Mouse (Mus musculus): Measurements from ENCODE around the gene Tnpo2. TPM values are rescaled to one million over a fixed set of nuclear protein-coding genes. Genes with fewer than 3 reads are reported as not detected.

The Tnpo2 gene
- polyA plus RNA-seq (2012; rRNA removed), result 23.4 and 27.0 TPM in 2 replicates

DNA sequence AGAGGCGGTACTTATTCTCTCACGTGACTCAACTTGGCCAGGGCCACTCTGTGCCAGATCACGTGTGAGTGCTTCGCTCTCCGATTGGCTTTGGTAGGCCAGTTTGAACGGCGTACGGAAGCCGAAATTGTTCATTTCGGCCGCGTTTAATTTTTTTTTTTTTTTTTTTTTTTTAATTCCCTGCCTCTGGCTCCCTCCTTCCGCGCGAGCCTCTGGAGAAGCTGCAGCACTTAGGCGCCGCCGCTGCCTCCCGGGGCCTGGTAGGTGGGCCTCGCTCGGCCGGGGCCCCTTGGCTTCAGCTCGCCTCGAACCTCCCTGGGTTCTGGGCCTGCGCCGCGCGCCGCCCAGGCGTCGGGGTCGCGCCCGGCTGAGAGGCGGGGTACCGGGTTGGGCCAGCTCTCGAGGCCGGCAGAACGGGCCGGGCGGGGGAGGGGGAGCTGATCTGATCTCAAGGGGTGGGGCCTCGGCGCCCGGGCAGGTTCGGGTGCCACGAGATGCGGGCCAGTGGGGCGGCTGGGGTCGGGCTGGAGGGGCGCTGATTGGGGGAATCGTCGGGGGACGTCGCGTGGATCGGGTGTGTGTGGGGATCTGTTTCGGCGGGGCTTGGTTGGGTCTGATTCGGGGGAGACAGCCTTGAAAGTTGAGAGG, at the start of gene Tnpo2:
Tnpo2 (plus strand) TSS at position 198 of the 648 bp plus-strand sequence.

DNA sequence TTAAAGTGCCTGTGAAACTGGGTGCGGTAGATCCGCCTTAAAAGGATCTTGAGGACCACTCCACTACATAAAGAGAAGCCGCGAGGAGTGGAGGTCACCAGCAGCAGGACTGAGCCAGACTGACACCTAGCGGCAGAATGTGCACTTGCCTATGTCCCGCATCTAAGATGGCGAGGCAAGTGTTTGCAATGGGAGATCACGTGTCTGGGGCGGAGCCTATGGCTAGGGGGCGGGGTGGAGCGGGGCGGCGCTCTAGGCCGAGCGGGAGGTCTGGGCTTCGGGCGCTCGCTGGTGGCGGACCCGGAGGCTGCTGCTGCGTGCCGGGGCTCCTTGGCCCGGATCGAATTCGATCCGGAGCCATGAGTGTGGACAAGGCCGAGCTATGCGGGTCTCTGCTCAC, 46.4 kb upstream of the Tnpo2 start, which contains the start of gene Hook2:
Hook2 (plus strand) TSS at position 255 of the 400 bp plus-strand sequence.

DNA sequence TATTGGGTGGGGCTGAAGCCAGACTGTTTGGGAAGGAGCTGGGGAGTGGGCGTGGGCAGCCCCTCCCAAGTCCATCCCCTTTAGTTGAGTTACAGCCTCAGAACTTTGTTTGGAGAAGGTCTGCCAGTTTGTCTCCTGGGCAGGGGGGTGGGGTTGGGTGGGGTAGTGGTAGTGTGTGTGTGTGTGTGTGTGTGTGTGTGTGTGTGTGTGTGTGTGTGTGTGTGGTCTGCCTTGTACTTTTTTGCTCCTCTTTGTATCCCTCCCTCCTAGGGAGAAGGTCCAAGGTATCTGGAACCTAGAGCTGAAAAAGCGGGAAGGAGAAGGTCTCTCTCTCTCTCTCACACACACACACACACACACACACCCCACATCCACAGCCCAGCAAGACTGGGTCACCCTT, 22.3 kb upstream of the Tnpo2 start, which contains the start of gene Best2:
Best2 (minus strand) TSS at position 101 of the 400 bp plus-strand sequence.

DNA sequence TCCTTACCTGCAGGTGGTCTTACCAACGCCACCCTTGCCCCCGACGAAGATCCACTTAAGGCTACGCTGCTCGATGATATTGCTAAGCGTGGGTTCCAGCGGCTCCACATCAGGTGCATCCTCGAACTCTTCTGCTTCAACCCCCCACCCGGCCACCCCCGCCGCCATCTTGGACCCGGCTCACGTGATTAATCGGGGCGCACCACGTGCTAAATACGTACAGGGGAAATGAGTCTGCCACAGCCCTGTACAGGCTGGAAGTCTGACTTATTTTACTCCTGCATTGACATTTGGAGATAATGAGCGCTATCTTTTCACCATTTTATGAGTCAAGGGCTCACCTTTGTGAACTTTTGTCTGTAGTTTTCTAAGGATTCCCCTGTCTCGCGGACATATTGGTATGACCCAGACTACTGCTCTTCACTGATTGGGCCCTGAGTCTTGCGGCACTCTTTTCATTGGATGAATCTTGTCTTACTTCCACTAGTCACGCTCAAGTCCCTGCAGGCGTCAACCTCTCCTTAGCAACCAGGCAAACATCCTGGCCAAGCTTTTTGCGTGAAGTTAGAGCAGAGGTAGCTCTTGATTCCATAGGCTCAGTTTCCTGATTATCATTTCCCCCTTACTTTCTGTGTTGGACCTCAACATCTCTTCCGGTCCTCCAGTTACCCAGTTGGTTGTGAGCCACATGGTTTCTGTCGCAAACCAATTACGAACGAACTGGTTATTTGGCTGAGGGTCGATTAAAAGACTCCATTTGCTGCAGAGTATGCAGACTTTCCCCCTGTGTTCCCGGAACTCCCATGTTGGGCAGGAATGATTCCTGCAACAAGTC, 11.4 kb upstream of the Tnpo2 start, which contains the start of gene Asna1:
Asna1 (minus strand) TSS at position 184 of the 835 bp plus-strand sequence.

DNA sequence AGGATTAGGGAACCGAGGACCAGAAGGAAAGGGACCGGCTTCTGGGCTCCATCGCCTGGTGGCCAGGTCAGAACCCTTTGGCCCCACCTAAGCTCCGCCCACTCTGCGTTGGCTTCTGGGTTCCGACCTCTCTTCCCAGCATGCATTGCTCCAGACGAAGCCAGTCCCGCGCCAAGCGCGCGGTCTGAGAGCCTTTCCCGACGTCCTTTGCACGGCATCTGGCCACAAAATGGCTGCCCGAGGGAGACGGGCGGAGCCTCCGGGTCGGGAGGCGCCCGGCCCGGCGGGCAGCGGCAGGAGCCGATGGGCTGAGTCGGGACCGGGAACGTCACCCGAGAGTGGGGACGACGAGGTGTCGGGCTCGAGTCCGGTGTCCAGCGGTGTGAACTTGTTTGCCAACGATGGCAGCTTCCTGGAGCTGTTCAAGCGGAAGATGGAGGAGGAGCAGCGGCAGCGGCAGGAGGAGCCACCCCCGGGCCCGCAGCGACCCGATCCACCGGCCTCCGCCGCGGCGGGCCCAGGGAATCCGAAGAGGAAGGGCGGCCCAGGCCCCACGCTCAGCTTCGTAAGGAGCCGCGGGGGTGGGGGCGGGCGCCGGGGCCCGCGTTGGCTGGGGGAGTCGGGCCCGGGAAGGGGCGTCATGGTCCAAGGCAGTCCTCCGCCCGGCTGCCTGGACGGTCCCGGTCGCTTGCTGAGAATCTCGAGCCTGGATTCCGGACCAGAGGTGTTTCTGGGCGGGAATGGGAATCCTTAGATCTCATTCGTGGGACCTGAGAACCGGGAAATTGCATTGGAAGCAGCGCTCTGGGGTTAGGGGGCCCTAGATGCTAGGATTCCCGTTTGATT, 9.8 kb upstream of the Tnpo2 start, which contains the start of gene Trir:
Trir (plus strand) TSS at position 154 of the 846 bp plus-strand sequence.

DNA sequence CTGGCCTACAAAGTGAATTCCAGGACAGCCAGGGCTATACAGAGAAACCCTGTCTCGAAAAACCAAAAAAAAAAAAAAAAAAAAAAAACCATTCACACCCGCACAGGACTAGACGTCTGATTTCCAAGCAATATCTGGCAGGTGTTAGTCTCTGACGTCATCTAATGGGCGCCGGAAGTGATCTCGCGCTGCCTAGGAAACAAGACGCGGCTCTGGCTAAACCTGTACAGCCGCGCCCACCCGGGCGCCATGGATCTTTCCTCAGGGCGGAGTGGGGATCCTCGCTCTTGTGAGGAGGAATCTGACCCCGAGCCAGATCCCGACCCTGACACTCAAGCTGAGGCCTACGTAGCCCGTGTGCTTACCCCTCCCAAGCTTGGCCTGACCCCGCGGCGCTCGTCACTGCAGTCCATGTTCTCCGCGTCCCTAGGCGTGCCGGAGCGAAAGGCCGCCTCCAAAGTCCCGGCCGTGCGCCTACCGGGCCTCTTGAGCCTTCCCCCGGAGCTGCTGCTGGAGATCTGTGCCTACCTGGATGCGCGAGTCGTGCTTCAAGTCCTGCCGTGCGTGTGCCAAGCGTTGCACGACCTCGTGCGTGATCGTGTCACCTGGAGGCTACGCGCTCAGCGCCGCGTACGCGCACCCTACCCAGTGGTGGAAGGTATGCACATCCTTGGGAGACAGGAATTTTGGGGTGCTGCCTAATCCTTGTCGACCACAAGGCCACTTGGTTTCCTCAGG, 23.3 kb downstream of the Tnpo2 start, which contains the start of gene Fbxw9:
Fbxw9 (plus strand) TSS at position 177 of the 738 bp plus-strand sequence.

DNA sequence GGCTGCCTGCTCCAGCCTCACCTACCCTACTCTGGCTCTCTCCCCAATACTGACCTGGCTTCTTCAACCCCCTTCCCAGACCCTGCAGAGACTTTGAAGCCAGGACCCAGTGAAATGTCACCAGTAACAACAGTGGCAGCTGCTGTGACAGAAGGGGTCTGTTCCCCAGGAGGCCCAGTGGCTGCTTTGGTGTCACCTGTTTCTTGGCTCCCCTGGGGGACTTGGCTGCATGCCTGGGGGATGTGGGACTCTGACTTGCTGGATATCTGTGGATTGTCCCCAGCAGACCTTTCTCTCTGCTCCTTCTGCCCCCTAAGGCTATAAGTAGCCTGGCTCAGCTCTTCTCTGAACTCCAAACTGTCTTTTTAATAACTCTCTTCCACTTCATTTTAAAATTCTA, 31.3 kb downstream of the Tnpo2 start, which contains the start of gene Gm5741:
Gm5741 (minus strand) TSS at position 1 of the 400 bp plus-strand sequence.

DNA sequence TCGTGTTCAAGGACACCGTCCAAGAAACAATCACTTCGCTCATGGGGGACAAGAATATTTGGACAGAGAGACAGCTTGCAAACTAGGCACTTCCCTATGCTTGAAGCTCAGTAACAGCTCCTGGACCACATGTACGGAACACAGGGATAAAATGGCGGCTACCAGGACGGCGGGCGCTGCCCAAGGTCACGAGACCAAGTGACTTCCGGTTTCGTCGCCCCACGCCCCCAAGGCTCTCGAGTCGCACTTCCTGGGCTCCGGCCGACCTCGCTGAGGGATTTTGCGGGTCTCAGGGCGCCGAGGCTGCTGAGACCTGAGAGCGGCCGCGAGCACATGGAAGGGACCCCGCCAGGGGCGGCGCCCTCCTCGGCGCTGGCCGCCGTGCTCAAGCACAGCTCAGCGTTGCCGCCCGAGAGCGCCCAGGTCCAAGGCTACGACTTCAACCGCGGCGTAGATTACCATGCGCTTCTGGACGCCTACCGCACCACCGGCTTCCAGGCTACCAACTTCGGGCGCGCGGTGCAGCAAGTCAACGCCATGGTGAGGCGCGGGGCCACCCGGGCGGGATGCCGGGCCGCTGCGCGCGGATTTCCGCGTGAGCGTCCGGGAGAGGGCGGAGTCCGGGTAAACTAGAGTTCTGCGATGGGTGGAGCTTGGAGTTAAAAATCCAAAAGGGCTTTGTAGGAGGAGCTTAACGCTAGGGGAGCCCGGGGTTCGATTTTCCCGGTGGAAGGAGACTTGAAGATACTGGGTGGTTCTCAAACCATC, 35.0 kb downstream of the Tnpo2 start, which contains the start of gene Dhps:
Dhps (plus strand) TSS at position 244 of the 768 bp plus-strand sequence.

DNA sequence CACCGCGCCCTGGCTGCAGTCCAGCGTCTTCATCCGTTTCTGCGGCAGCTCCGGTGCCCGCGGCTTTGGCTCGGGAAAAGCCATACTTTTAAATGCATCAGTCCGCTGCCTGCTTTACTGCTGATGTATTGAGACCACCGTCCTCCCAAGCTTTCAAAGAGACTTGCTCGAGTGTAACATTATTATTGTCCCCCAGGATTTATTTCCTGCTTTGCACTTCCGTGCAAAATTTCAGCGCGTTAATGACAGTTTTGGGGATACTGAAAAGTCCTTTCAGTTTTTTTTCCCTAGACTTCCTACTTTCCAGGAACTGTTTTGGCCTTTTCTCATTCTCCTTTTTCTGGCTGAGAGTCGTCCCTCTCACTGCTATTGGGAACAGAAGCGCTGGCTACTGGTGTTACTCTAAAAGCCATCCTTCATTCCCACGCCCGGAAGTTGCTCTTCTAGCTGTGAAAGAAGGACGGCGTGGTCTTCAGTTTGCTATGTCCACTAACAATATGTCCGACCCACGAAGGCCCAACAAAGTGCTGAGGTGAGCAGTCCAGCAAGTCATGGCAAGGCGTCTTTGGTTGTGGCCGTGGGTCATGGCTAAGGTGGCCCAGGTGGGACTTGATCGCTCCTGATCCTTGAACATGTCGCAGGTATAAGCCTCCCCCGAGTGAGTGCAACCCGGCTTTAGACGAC, 44.0 kb downstream of the Tnpo2 start, which contains the start of gene Wdr83os:
Wdr83os (plus strand) TSS at position 209 of the 684 bp plus-strand sequence.

DNA sequence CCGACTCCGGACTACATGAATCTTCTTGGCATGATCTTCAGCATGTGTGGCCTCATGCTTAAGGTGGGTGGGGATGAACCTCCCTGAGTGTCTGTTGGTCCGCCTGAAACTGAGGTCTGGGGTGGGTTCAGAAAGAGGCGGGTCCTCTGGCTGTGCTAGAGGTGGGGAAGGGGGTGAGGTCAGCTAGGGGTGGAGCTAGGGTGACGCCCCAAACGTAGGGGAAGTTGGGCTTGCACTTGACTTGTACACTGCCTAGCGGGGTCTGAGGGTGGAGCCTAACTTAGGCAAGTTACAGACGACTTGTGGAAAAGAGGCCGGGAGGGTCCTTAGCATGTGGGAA, 44.5 kb downstream of the Tnpo2 start, which contains the start of gene Wdr83:
Wdr83 (minus strand) TSS at position 91 of the 340 bp plus-strand sequence.

DNA sequence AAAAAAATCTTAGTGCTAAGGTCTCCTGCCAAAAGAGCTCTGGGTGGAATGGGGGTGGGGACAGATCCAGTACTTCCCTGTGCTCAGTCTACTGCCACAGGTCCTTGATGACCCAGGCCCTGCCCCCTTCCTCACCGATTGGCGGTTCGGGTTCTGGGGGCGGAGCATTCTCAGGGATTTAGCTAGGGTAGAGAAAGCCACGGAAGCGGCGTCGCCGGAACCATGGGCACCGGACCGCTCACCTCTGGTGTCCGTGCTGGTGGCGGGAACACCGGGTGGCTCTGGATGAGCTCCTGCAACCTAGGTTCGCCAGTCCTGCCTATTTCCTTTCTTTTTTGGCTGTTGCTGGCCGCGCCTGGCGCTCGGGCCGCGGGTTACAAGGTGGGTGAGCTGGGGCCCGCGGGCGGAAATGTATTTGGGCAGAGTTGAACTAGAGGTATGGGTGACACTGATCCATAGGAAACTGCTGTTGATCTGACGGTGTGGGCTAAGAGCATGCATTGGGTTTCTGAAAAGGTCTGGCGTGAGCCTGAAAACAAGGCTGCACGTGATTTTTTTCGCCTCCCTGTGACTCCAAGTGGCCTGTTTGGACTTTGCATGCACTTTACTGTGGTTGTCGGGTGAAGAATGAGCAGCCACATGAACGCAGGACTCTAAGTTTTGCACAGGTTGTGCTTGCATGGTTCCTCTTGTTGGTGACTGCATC, 46.5 kb downstream of the Tnpo2 start, which contains the start of gene Man2b1:
Man2b1 (plus strand) TSS at position 163 of the 706 bp plus-strand sequence.

Other genes with a start within 250 kb of the Tnpo2 start
- 1.2 and 1.3 TPM in 2 replicates for gene Nfix, start 236.6 kb upstream of the Tnpo2 start, polyA plus RNA-seq (2012; rRNA removed)
- 2.0 and 2.1 TPM in 2 replicates for gene Dand5, start 214.1 kb upstream of the Tnpo2 start, polyA plus RNA-seq (2012; rRNA removed)
- 29.9 and 31.7 TPM in 2 replicates for gene Gadd45gip1, start 205.4 kb upstream of the Tnpo2 start, polyA plus RNA-seq (2012; rRNA removed)
- gene Rad23a, start 196.2 kb upstream of the Tnpo2 start, polyA plus RNA-seq (2012; rRNA removed), result 116 and 127 TPM in 2 replicates
- 310 and 322 TPM in 2 replicates for gene Calr, start 190.0 kb upstream of the Tnpo2 start, polyA plus RNA-seq (2012; rRNA removed)
- 50.9 and 57.3 TPM in 2 replicates for gene Farsa, start 179.9 kb upstream of the Tnpo2 start, polyA plus RNA-seq (2012; rRNA removed)
- gene Syce2, start 164.8 kb upstream of the Tnpo2 start, polyA plus RNA-seq (2012; rRNA removed), result 30.4 and 31.4 TPM in 2 replicates
- gene Gcdh, start 143.0 kb upstream of the Tnpo2 start, polyA plus RNA-seq (2012; rRNA removed), result 29.5 and 35.0 TPM in 2 replicates
- gene Klf1, start 135.0 kb upstream of the Tnpo2 start, polyA plus RNA-seq (2012; rRNA removed), result 177 and 217 TPM in 2 replicates
- 8.3 and 10.6 TPM in 2 replicates for gene Dnase2a, start 128.4 kb upstream of the Tnpo2 start, polyA plus RNA-seq (2012; rRNA removed)
- gene Mast1, start 99.6 kb upstream of the Tnpo2 start, polyA plus RNA-seq (2012; rRNA removed), result 0.03 and 0.05 TPM in 2 replicates
- not detected in 2 replicates for gene Rtbdn, start 89.9 kb upstream of the Tnpo2 start, polyA plus RNA-seq (2012; rRNA removed)
- not detected in 2 replicates for gene Gm49661, start 67.5 kb upstream of the Tnpo2 start, polyA plus RNA-seq (2012; rRNA removed)
- gene Prdx2, start 67.3 kb upstream of the Tnpo2 start, polyA plus RNA-seq (2012; rRNA removed), result 1,069 and 1,310 TPM in 2 replicates
- gene Rnaseh2a, start 67.1 kb upstream of the Tnpo2 start, polyA plus RNA-seq (2012; rRNA removed), result 57.5 and 63.1 TPM in 2 replicates
- 7.7 and 8.0 TPM in 2 replicates for gene Junb, start 58.2 kb upstream of the Tnpo2 start, polyA plus RNA-seq (2012; rRNA removed)
- 4.1 and 4.6 TPM in 2 replicates for gene Hook2, start 46.3 kb upstream of the Tnpo2 start, polyA plus RNA-seq (2012; rRNA removed)
- not detected in 2 replicates for gene Best2, start 22.4 kb upstream of the Tnpo2 start, polyA plus RNA-seq (2012; rRNA removed)
- 76.1 and 91.5 TPM in 2 replicates for gene Asna1, start 11.6 kb upstream of the Tnpo2 start, polyA plus RNA-seq (2012; rRNA removed)
- gene Trir, start 10.1 kb upstream of the Tnpo2 start, polyA plus RNA-seq (2012; rRNA removed), result 99.1 and 106 TPM in 2 replicates
- 7.6 and 9.4 TPM in 2 replicates for gene Fbxw9, start 23.1 kb downstream of the Tnpo2 start, polyA plus RNA-seq (2012; rRNA removed)
- 0.22 and 0.31 TPM in 2 replicates for gene Gm5741, start 31.1 kb downstream of the Tnpo2 start, polyA plus RNA-seq (2012; rRNA removed)
- 20.6 and 21.6 TPM in 2 replicates for gene Dhps, start 34.8 kb downstream of the Tnpo2 start, polyA plus RNA-seq (2012; rRNA removed)
- 37.6 and 44.1 TPM in 2 replicates for gene Wdr83os, start 43.8 kb downstream of the Tnpo2 start, polyA plus RNA-seq (2012; rRNA removed)
- gene Wdr83, start 44.4 kb downstream of the Tnpo2 start, polyA plus RNA-seq (2012; rRNA removed), result 24.8 and 26.1 TPM in 2 replicates
- gene Man2b1, start 46.4 kb downstream of the Tnpo2 start, polyA plus RNA-seq (2012; rRNA removed), result 15.9 and 21.5 TPM in 2 replicates
- gene Zfp791, start 86.2 kb downstream of the Tnpo2 start, polyA plus RNA-seq (2012; rRNA removed), result 0.97 and 1.1 TPM in 2 replicates
- not detected in 2 replicates for gene Cks1brt, start 115.0 kb downstream of the Tnpo2 start, polyA plus RNA-seq (2012; rRNA removed)
- not detected in 2 replicates for gene Olfr371, start 189.1 kb downstream of the Tnpo2 start, polyA plus RNA-seq (2012; rRNA removed)